Mouse (Mus musculus) left cerebral cortex, adult 18-20 months (tissue): ENCODE data around the gene Chd4. TPM values are rescaled to one million over a fixed set of nuclear protein-coding genes. Genes with fewer than 3 reads are reported as not detected.

Source experiments
- DNase-seq, 2 experiments: peaks; one replicate each; pipeline ENCODE4 v3.0.0; 2021 to 2022; ENCODE audit warnings: low spot score in 2 of 2, mixed read lengths in 1 of 2
- total RNA-seq, 2 experiments: library from RNA; stranded (reverse); gene quantifications; 2 replicates each; pipeline ENCODE4 v1.2.3; 2021

The Chd4 gene
- total RNA-seq, 2 experiments from 2014 or later = 147 to 150 TPM

GRCm38 (mm10) chr6:125137002-125137671, 41.4 kb downstream of the Chd4 start:
- DNase-seq = peak; percentile 47 to 62

GRCm38 (mm10) chr6:125139747-125140146, 44.0 kb downstream of the Chd4 start:
- DNase-seq = no peak

- DNase-seq = no peak
Measured at GRCm38 (mm10) chr6:125142436-125142835, 46.7 kb downstream of the Chd4 start.

- DNase-seq = no peak
Measured at GRCm38 (mm10) chr6:125143128-125143527, 47.3 kb downstream of the Chd4 start.

GRCm38 (mm10) chr6:125143904-125144303, 48.1 kb downstream of the Chd4 start:
- no peak for DNase-seq

- DNase-seq = peak; percentile 87 to 90
Measured at GRCm38 (mm10) chr6:125145001-125145400, 49.2 kb downstream of the Chd4 start, which contains the start of gene Iffo1. Gene Iffo1 (plus strand): TSS chr6:125145241.

- DNase-seq = peak in 1 of 2 experiments; percentile 47
Measured at GRCm38 (mm10) chr6:125145479-125145951, 49.7 kb downstream of the Chd4 start.

GRCm38 (mm10) chr6:125146148-125146547, 50.4 kb downstream of the Chd4 start:
- peak in 1 of 2 experiments; percentile 29 for DNase-seq

- DNase-seq = no peak
Measured at GRCm38 (mm10) chr6:125146797-125147196, 51.0 kb downstream of the Chd4 start.

- no peak for DNase-seq
Measured at GRCm38 (mm10) chr6:125147329-125147728, 51.5 kb downstream of the Chd4 start.

GRCm38 (mm10) chr6:125148251-125148925, 52.6 kb downstream of the Chd4 start:
- DNase-seq = peak; percentile 52 to 59

GRCm38 (mm10) chr6:125148926-125149568, 53.3 kb downstream of the Chd4 start:
- DNase-seq = peak; percentile 55 to 72

- DNase-seq = no peak
Measured at GRCm38 (mm10) chr6:125149569-125149950, 53.8 kb downstream of the Chd4 start.

GRCm38 (mm10) chr6:125152212-125153017, 56.6 kb downstream of the Chd4 start:
- peak in 1 of 2 experiments; percentile 35 for DNase-seq

GRCm38 (mm10) chr6:125153018-125153389, 57.2 kb downstream of the Chd4 start:
- no peak for DNase-seq

GRCm38 (mm10) chr6:125153682-125154081, 57.9 kb downstream of the Chd4 start:
- no peak for DNase-seq

GRCm38 (mm10) chr6:125154550-125154949, 58.8 kb downstream of the Chd4 start:
- no peak for DNase-seq

GRCm38 (mm10) chr6:125155262-125155661, 59.5 kb downstream of the Chd4 start:
- DNase-seq = no peak

- no peak for DNase-seq
Measured at GRCm38 (mm10) chr6:125156491-125156890, 60.7 kb downstream of the Chd4 start.

- no peak for DNase-seq
Measured at GRCm38 (mm10) chr6:125156903-125157614, 61.3 kb downstream of the Chd4 start.
